Mouse (Mus musculus) G1E (cell line): ENCODE measurements around the gene Ccdc106. TPM values are rescaled to one million over a fixed set of nuclear protein-coding genes. Genes with fewer than 3 reads are reported as not detected.
A peak's percentile ranks its signal among the peaks of the same experiment; 100 is the strongest.
"Not testable (repeated sequence)": the region's sequence is repeated elsewhere in the genome, so short reads cannot be mapped to it uniquely, and the experiment has no call there.

ENCODE experiments used
- ATAC-seq: 2 replicates; pipeline ENCODE4 v1.8.0; 2016; ENCODE audit warnings: mild to moderate bottlenecking; ENCODE audit not compliant: insufficient number of reproducible peaks, poor library complexity, low FRiP score, severe bottlenecking; ENCODE audit errors: extremely low read depth
- DNase-seq: peaks from one replicate; pipeline ENCODE4 v3.0.0; 2012; ENCODE audit warnings: low spot score
- H3K27me3 ChIP-seq: 2 replicates; pipeline ENCODE4 v1.6.1; 2012; ENCODE audit warnings: mild to moderate bottlenecking, low read length, inconsistent platforms; ENCODE audit not compliant: insufficient read depth
- H3K36me3 ChIP-seq: replicated peaks from 2 replicates; pipeline ENCODE3; 2012; ENCODE audit warnings: mild to moderate bottlenecking, inconsistent platforms
- H3K4me1 ChIP-seq: 2 replicates; pipeline ENCODE4 v1.6.1; 2012; ENCODE audit warnings: low read depth, low read length, inconsistent platforms, mixed read lengths; ENCODE audit not compliant: insufficient read depth
- H3K4me3 ChIP-seq: 2 replicates; pipeline ENCODE4 v1.5.1; 2012; ENCODE audit warnings: low read depth, mild to moderate bottlenecking, inconsistent platforms, low read length, moderate library complexity, mixed read lengths
- H3K9me3 ChIP-seq: replicated peaks from 2 replicates; pipeline ENCODE4 v1.6.1; 2012; ENCODE audit warnings: inconsistent platforms
- CTCF ChIP-seq: IDR thresholded peaks from 2 replicates; pipeline ENCODE4 v1.5.1; 2012; ENCODE audit warnings: low read depth, low read length, inconsistent platforms, mixed read lengths
- GATA1 ChIP-seq: IDR thresholded peaks from 2 replicates; pipeline ENCODE4 v1.6.1; 2012; ENCODE audit warnings: borderline replicate concordance, low read length, inconsistent platforms, mixed read lengths
- GATA2 ChIP-seq: IDR thresholded peaks from 2 replicates; pipeline ENCODE4 v1.6.1; 2012; ENCODE audit warnings: low read depth, low read length, inconsistent platforms, borderline replicate concordance
- POLR2AphosphoS5 ChIP-seq: IDR thresholded peaks from 2 replicates; pipeline ENCODE4 v1.6.1; 2012; ENCODE audit warnings: low read depth, low read length, inconsistent platforms; ENCODE audit not compliant: insufficient replicate concordance
- TAL1 ChIP-seq: conservative IDR thresholded peaks from 2 replicates; pipeline ENCODE4 v1.6.1; 2012; ENCODE audit warnings: low read depth, low read length, inconsistent platforms, mixed read lengths
- polyA plus RNA-seq: library from polyadenylated mRNA; stranded (reverse); fragments of >175 nt; gene quantifications from 2 replicates; pipeline ENCODE4 v1.2.3, GENCODE M21; 2012
- total RNA-seq, 2 experiments: library from RNA; stranded (forward) in 1 of 2; stranded (reverse) in 1 of 2; fragments of 200-1000 nt in 1 of 2; fragments of >200 nt in 1 of 2; fragmentation: Nextera tagmentation in 1 of 2; gene quantifications; 2 replicates each; pipeline ENCODE4 v1.2.3; 2014 to 2017

Gene Ccdc106
- total and polyA plus RNA-seq, 3 experiments: 0.21 TPM; not detected in 2

- Histone ChIP-seq H3K9me3 (no peaks in the 10 kb centered on the region), H3K4me3 (peak overlapping the region; percentile 65; the same call in 1 of the 2 replicates), H3K4me1 (peaks cover 67% of the 10 kb centered on the region), H3K27me3 (no peaks in the 10 kb centered on the region), H3K36me3 (peaks cover 55% of the 10 kb centered on the region)
- TF ChIP-seq GATA2: no peak
- TF ChIP-seq GATA1: no peak
- no peak for TF ChIP-seq TAL1
- no peak for TF ChIP-seq POLR2AphosphoS5
- no peak for TF ChIP-seq CTCF
- no peak for DNase-seq
- no peak for ATAC-seq
These were observed 44.5 kb downstream of the Ccdc106 start for GRCm38 (mm10) chr7:5064886-5065285.

- H3K4me3 ChIP-seq: no peak overlapping the region
- DNase-seq: no peak
- no peak for ATAC-seq
- H3K9me3 ChIP-seq: no peaks in the 10 kb centered on the region
- peaks cover 98% of the 10 kb centered on the region for H3K36me3 ChIP-seq
- no peaks in the 10 kb centered on the region for H3K27me3 ChIP-seq
- TF ChIP-seq CTCF (no peak), TAL1 (no peak), GATA2 (no peak), POLR2AphosphoS5 (no peak), GATA1 (no peak)
- H3K4me1 ChIP-seq: peaks cover 94% of the 10 kb centered on the region
These were observed 53.2 kb downstream of the Ccdc106 start for GRCm38 (mm10) chr7:5073586-5073985.

- no peak for DNase-seq
- TF ChIP-seq TAL1 (no peak), CTCF (no peak), GATA1 (no peak), POLR2AphosphoS5 (no peak), GATA2 (no peak)
- Histone ChIP-seq H3K4me3 (no peak overlapping the region; the same call in 1 of the 2 replicates), H3K27me3 (no peaks in the 10 kb centered on the region), H3K36me3 (peaks cover 92% of the 10 kb centered on the region), H3K9me3 (no peaks in the 10 kb centered on the region), H3K4me1 (peaks cover 87% of the 10 kb centered on the region)
- no peak for ATAC-seq
These were observed 54.6 kb downstream of the Ccdc106 start for GRCm38 (mm10) chr7:5074984-5075383.

GRCm38 (mm10) chr7:5076931-5077330 lies 56.6 kb downstream of the Ccdc106 start:
- H3K4me3 ChIP-seq: no peak overlapping the region
- ATAC-seq (peak; percentile 74), DNase-seq (peak; percentile 48)
- peaks cover 74% of the 10 kb centered on the region for H3K36me3 ChIP-seq
- no peaks in the 10 kb centered on the region for H3K9me3 ChIP-seq
- H3K4me1 ChIP-seq: peaks cover 73% of the 10 kb centered on the region
- H3K27me3 ChIP-seq: no peaks in the 10 kb centered on the region
- TF ChIP-seq GATA1 (no peak), CTCF (no peak), TAL1 (peak; percentile 75), POLR2AphosphoS5 (no peak)

GRCm38 (mm10) chr7:5079365-5080009 lies 59.1 kb downstream of the Ccdc106 start:
- not testable (repeated sequence) for H3K27me3 ChIP-seq, H3K9me3 ChIP-seq, DNase-seq, ATAC-seq
- H3K4me3 ChIP-seq: peak overlapping the region; percentile 98
- peaks cover 68% of the 10 kb centered on the region for H3K4me1 ChIP-seq
- H3K36me3 ChIP-seq: peaks cover 69% of the 10 kb centered on the region

- TF ChIP-seq GATA2 (no peak), CTCF (no peak), TAL1 (no peak), GATA1 (no peak), POLR2AphosphoS5 (peak; percentile 75; the same call in 1 of the 2 replicates)
- peaks cover 68% of the 10 kb centered on the region for H3K4me1 ChIP-seq
These were observed 59.8 kb downstream of the Ccdc106 start, which contains the start of gene Epn1 for GRCm38 (mm10) chr7:5080010-5080751. Gene Epn1 (plus strand): TSS chr7:5080235.

More at GRCm38 (mm10) chr7:5080010-5080751, 59.8 kb downstream of the Ccdc106 start, which contains the start of gene Epn1:
- Histone ChIP-seq H3K27me3 (no peaks in the 10 kb centered on the region), H3K9me3 (no peaks in the 10 kb centered on the region), H3K4me3 (peak within 1 kb of the TSS; percentile 98), H3K36me3 (peaks cover 69% of the 10 kb centered on the region)
- DNase-seq (peak; percentile 85), ATAC-seq (peak; percentile 69)
